Mouse (Mus musculus) hindbrain, embryonic 16.5 days (tissue): ENCODE data around the gene Trappc6a. TPM values are rescaled to one million over a fixed set of nuclear protein-coding genes. Genes with fewer than 3 reads are reported as not detected.

Experiments
- ATAC-seq: fragments of 200-750 bp; cut with Nextera tagmentation; 2 replicates; pipeline ENCODE4 v1.8.0; 2017; ENCODE audit warnings: moderate TSS enrichment, moderate library complexity
- H3K27ac ChIP-seq: fragments of 300-500 bp; sonication (generic); 2 replicates; pipeline ENCODE4 v1.5.1; 2014; ENCODE audit warnings: low read depth, mild to moderate bottlenecking, control low read depth, low read length, moderate library complexity
- H3K27me3 ChIP-seq: fragments of 300-500 bp; sonication (generic); replicated peaks from 2 replicates; pipeline ENCODE4 v1.6.1; 2014; ENCODE audit warnings: low read length; ENCODE audit not compliant: control insufficient read depth, insufficient read depth
- H3K36me3 ChIP-seq: fragments of 300-500 bp; sonication (generic); 2 replicates; pipeline ENCODE4 v1.6.1; 2014; ENCODE audit warnings: mild to moderate bottlenecking, low read length, moderate library complexity, mixed read lengths; ENCODE audit not compliant: control insufficient read depth, insufficient read depth
- H3K4me1 ChIP-seq: fragments of 300-500 bp; sonication (generic); 2 replicates; pipeline ENCODE4 v1.6.1; 2014; ENCODE audit warnings: low read depth, low read length; ENCODE audit not compliant: control insufficient read depth, insufficient read depth
- H3K4me2 ChIP-seq: fragments of 300-500 bp; sonication (generic); 2 replicates; pipeline ENCODE4 v1.6.1; 2014; ENCODE audit warnings: mild to moderate bottlenecking, low read length, control low read depth, moderate library complexity
- H3K4me3 ChIP-seq: fragments of 300-500 bp; sonication (generic); 2 replicates; pipeline ENCODE4 v1.5.1; 2014; ENCODE audit warnings: mild to moderate bottlenecking, low read length, control low read depth, moderate library complexity
- H3K9ac ChIP-seq: fragments of 300-500 bp; sonication (generic); 2 replicates; pipeline ENCODE4 v1.6.1; 2014; ENCODE audit warnings: low read depth, mild to moderate bottlenecking, control low read depth, low read length, moderate library complexity
- H3K9me3 ChIP-seq: fragments of 300-500 bp; sonication (generic); 2 replicates; pipeline ENCODE4 v1.6.1; 2014; ENCODE audit warnings: mild to moderate bottlenecking, low read length, moderate library complexity; ENCODE audit not compliant: control insufficient read depth
- WGBS: fragments of 180-500 bp; shearing (Covaris S2); extraction: QIAGEN DNeasy Blood & Tissue Kit; methylation state at CpG from one replicate; pipeline ENCODE4 v1.1.7; 2014; 5-methylcytosine and 5-hydroxymethylcytosine counted together
- polyA plus RNA-seq: library from polyadenylated mRNA; unstranded; fragments of >200 nt; fragmentation: Nextera tagmentation; extraction: Ambion mirVana; gene quantifications from 2 replicates; pipeline ENCODE4 v1.2.1, GENCODE M21; 2015

The Trappc6a gene
- polyA plus RNA-seq, result 36.3 and 37.1 TPM in 2 replicates

GRCm38 (mm10) chr7:19508150-19508923 is at the start of gene Trappc6a, which contains the start of gene Bloc1s3:
Trappc6a (plus strand) TSS chr7:19508395.
Bloc1s3 (minus strand) TSS chr7:19508367.
- H3K4me2 ChIP-seq, result peak within 1 kb of the TSS; percentile 94
- no peaks in the 10 kb centered on the region for H3K9me3 ChIP-seq
- peak within 1 kb of the TSS; percentile 85 for H3K27ac ChIP-seq
- H3K4me1 ChIP-seq, result peaks cover 19% of the 10 kb centered on the region; the same call in 1 of the 2 replicates
- under 1% methylated on average over 53 of the region's 56 CpGs for WGBS
- H3K27me3 ChIP-seq, result no peaks in the 10 kb centered on the region
- H3K4me3 ChIP-seq, result peak within 1 kb of the TSS; percentile 90
- peak; percentile 97 for ATAC-seq
- peak within 1 kb of the TSS; percentile 88 for H3K9ac ChIP-seq
- H3K36me3 ChIP-seq, result no peaks in the 10 kb centered on the region

GRCm38 (mm10) chr7:19458591-19459111 is 49.5 kb upstream of the Trappc6a start, which contains the start of gene Mark4:
Mark4 (minus strand) TSS chr7:19458821.
- H3K36me3 ChIP-seq, result no peaks in the 10 kb centered on the region; the same call in 1 of the 2 replicates
- H3K9ac ChIP-seq, result peak within 1 kb of the TSS; percentile 86
- H3K27me3 ChIP-seq, result 0 out of 2 replicates have a peak, but pooled peaks cover 2% of the 10 kb centered on the region
- peak within 1 kb of the TSS; percentile 95 for H3K4me2 ChIP-seq
- H3K4me1 ChIP-seq, result peaks cover 26% of the 10 kb centered on the region
- H3K4me3 ChIP-seq, result peak within 1 kb of the TSS; percentile 93
- H3K27ac ChIP-seq, result peak within 1 kb of the TSS; percentile 83
- no peaks in the 10 kb centered on the region for H3K9me3 ChIP-seq
- 0% methylated on average over 29 of the region's 42 CpGs for WGBS
- ATAC-seq, result peak; percentile 83

GRCm38 (mm10) chr7:19459144-19459870 is 48.9 kb upstream of the Trappc6a start:
- ATAC-seq, result 0 out of 2 replicates have a peak, but pooled peaks have one; percentile 1
- H3K27ac ChIP-seq, result peak overlapping the region; percentile 83
- WGBS, result 17% methylated on average over 6 of the region's 6 CpGs
- peaks cover 26% of the 10 kb centered on the region for H3K4me1 ChIP-seq
- H3K4me2 ChIP-seq, result peak overlapping the region; percentile 95
- H3K36me3 ChIP-seq, result no peaks in the 10 kb centered on the region; the same call in 1 of the 2 replicates
- H3K4me3 ChIP-seq, result peak overlapping the region; percentile 93
- H3K9ac ChIP-seq, result peak overlapping the region; percentile 86
- 0 out of 2 replicates have a peak, but pooled peaks cover 2% of the 10 kb centered on the region for H3K27me3 ChIP-seq
- no peaks in the 10 kb centered on the region for H3K9me3 ChIP-seq

- H3K4me3 ChIP-seq, result no peak overlapping the region
- H3K9ac ChIP-seq, result no peak overlapping the region
- 0 out of 2 replicates have a peak, but pooled peaks cover 10% of the 10 kb centered on the region for H3K27me3 ChIP-seq
- no peak for ATAC-seq
- WGBS, result 71% methylated on average over 1 of the region's 1 CpGs
- H3K36me3 ChIP-seq, result no peaks in the 10 kb centered on the region; the same call in 1 of the 2 replicates
- no peak overlapping the region for H3K27ac ChIP-seq
- H3K9me3 ChIP-seq, result no peaks in the 10 kb centered on the region
- no peak overlapping the region for H3K4me2 ChIP-seq
- H3K4me1 ChIP-seq, result peaks cover 26% of the 10 kb centered on the region
These were observed 47.7 kb upstream of the Trappc6a start for GRCm38 (mm10) chr7:19460500-19460899.

GRCm38 (mm10) chr7:19461488-19461887 is 46.7 kb upstream of the Trappc6a start:
- H3K4me2 ChIP-seq, result no peak overlapping the region
- no peak overlapping the region for H3K4me3 ChIP-seq
- ATAC-seq, result no peak
- 7% methylated on average over 6 of the region's 6 CpGs for WGBS
- no peak overlapping the region for H3K27ac ChIP-seq
- H3K36me3 ChIP-seq, result no peaks in the 10 kb centered on the region
- no peak overlapping the region for H3K9ac ChIP-seq
- H3K4me1 ChIP-seq, result peaks cover 17% of the 10 kb centered on the region
- H3K9me3 ChIP-seq, result no peaks in the 10 kb centered on the region
- 0 out of 2 replicates have a peak, but pooled peaks cover 10% of the 10 kb centered on the region for H3K27me3 ChIP-seq

GRCm38 (mm10) chr7:19462443-19462842 is 45.8 kb upstream of the Trappc6a start:
- WGBS, result 69% methylated on average over 4 of the region's 4 CpGs
- Histone ChIP-seq H3K36me3 (no peaks in the 10 kb centered on the region), H3K4me1 (peaks cover 7% of the 10 kb centered on the region), H3K4me3 (no peak overlapping the region), H3K27me3 (0 out of 2 replicates have a peak, but pooled peaks cover 10% of the 10 kb centered on the region), H3K9ac (no peak overlapping the region), H3K27ac (no peak overlapping the region), H3K4me2 (no peak overlapping the region), H3K9me3 (no peaks in the 10 kb centered on the region)
- no peak for ATAC-seq

GRCm38 (mm10) chr7:19462884-19463381 is 45.3 kb upstream of the Trappc6a start, which contains the start of gene Exoc3l2:
Exoc3l2 (plus strand) TSS chr7:19463331.
- no peak for ATAC-seq
- Histone ChIP-seq H3K27me3 (0 out of 2 replicates have a peak, but pooled peaks cover 10% of the 10 kb centered on the region), H3K9ac (no peak within 1 kb of the TSS), H3K9me3 (no peaks in the 10 kb centered on the region), H3K27ac (no peak within 1 kb of the TSS), H3K4me2 (no peak within 1 kb of the TSS), H3K36me3 (no peaks in the 10 kb centered on the region), H3K4me1 (peaks cover 5% of the 10 kb centered on the region), H3K4me3 (no peak within 1 kb of the TSS)
- 22% methylated on average over 6 of the region's 6 CpGs for WGBS

GRCm38 (mm10) chr7:19464367-19465307 is 43.6 kb upstream of the Trappc6a start:
- Histone ChIP-seq H3K4me3 (no peak overlapping the region), H3K36me3 (no peaks in the 10 kb centered on the region), H3K9ac (peak overlapping the region; percentile 39; the same call in 1 of the 2 replicates), H3K9me3 (no peaks in the 10 kb centered on the region), H3K4me1 (peaks cover 5% of the 10 kb centered on the region), H3K27me3 (peaks cover 17% of the 10 kb centered on the region), H3K4me2 (no peak overlapping the region), H3K27ac (no peak overlapping the region)
- WGBS, result 13% methylated on average over 22 of the region's 22 CpGs
- no peak for ATAC-seq
